ENCODE assay signal across 9 mouse cellular contexts in the genomic region with DNA sequence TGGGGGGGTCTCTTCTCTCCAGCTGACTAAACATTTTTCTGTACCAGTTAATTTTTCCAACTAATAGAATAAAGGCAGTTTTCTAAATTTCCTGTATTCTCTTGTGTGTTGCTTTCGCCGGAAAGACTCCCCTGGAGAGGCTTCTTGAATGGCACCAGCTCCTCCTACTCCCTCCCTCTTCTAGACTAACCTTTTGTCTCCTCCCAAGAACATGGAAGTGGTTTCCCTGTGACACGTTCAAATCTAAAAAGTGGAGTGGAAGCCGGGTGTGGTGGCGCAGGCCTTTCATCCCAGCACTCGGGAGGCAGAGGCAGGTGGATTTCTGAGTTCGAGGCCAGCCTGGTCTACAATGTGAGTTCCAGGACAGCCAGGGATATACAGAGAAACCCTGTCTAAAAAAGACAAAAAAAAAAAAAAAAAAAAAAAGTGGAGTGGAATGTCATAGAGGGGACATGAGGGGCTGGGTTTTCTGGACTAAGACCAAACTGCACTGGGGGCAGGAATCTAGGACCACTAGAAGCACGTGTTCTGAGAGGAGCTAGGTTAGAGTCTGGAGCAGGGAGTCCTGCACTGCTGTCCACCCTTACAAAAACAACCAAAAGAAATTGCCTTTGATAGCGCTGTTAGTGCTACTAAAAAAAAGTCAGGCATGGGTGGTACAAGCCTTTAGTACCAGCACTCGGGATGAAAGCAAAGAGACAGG. TPM values are rescaled to one million over a fixed set of nuclear protein-coding genes. Genes with fewer than 3 reads are reported as not detected.
DNase-seq lines count a peak whose midpoint lies in the region; ATAC-seq and TF ChIP-seq lines count a peak whose summit lies in the region.
"Had no signal": no experiment of that assay in that cellular context is flagged by ENCODE, and none has a peak within 500 bp of the region (broad histone marks: within the 10 kb centered on the region; RNA-seq: fewer than 3 reads in every experiment).

No protein-coding gene starts in this region.

- whole genome bisulfite sequencing in kidney, adult 2 months: 57% methylated on average over 10 of the region's 10 CpGs
- 69% methylated on average over 10 of the region's 10 CpGs for WGBS in hindbrain, embryonic 15.5 days
- 67% methylated on average over 10 of the region's 10 CpGs for WGBS in midbrain, embryonic 16.5 days

- DNase-seq in kidney, adult 2 months: peak; percentile 9
- DNase-seq in kidney, adult 18-20 months: no peak
- no peak for DNase-seq in urinary bladder, postnatal 36 days (ENCODE audit: low spot score in 2 of 2)
- DNase-seq in embryo, embryonic 10 days (ENCODE audit: low spot score): no peak
- no peak for DNase-seq in right cerebral cortex, postnatal 10 days (ENCODE audit: low spot score in 2 of 2)
- DNase-seq: right cerebral cortex, postnatal 25 days had no signal

- no peak for TF ChIP-seq POLR2A in kidney, adult 2 months (IDR thresholded peaks at IDR 0.05; ENCODE audit: low read depth, low read length)
- no peak for TF ChIP-seq POLR2A in bone marrow macrophage, adult 2 months (IDR thresholded peaks at IDR 0.05; ENCODE audit: borderline replicate concordance, low read depth, low read length)

- H3K9ac ChIP-seq in hindbrain, embryonic 15.5 days: no peak overlapping the region
- H3K9ac ChIP-seq in midbrain, embryonic 16.5 days (ENCODE audit: low read depth, low read length): no peak overlapping the region

- H3K4me2 ChIP-seq in hindbrain, embryonic 15.5 days: no peak overlapping the region
- H3K4me2 ChIP-seq in midbrain, embryonic 16.5 days (ENCODE audit: low read length): no peak overlapping the region

- H3K9me3 ChIP-seq in hindbrain, embryonic 15.5 days: no peaks in the 10 kb centered on the region
- H3K9me3 ChIP-seq in midbrain, embryonic 16.5 days (replicated peaks; ENCODE audit: control insufficient read depth, low read length, poor library complexity, severe bottlenecking): no peaks in the 10 kb centered on the region

- no peaks in the 10 kb centered on the region for H3K27me3 ChIP-seq in kidney, adult 2 months (replicated peaks; ENCODE audit: control insufficient read depth, insufficient read depth, low read length)
- no peaks in the 10 kb centered on the region for H3K27me3 ChIP-seq in hindbrain, embryonic 15.5 days
- no peaks in the 10 kb centered on the region for H3K27me3 ChIP-seq in midbrain, embryonic 16.5 days (ENCODE audit: control insufficient read depth, insufficient read depth, low read depth, low read length)

- no peak overlapping the region for H3K4me3 ChIP-seq in kidney, adult 2 months (ENCODE audit: insufficient read depth, low read depth, low read length)
- peak overlapping the region; percentile 39; the same call in 1 of the 2 replicates for H3K4me3 ChIP-seq in bone marrow macrophage, adult 2 months (ENCODE audit: insufficient read depth, low read length)
- no peak overlapping the region for H3K4me3 ChIP-seq in hindbrain, embryonic 15.5 days
- H3K4me3 ChIP-seq in midbrain, embryonic 16.5 days (ENCODE audit: low read depth, low read length): no peak overlapping the region

- H3K4me1 ChIP-seq in kidney, adult 2 months (ENCODE audit: control insufficient read depth, insufficient read depth, low read length): peaks cover 14% of the 10 kb centered on the region; the same call in 1 of the 2 replicates
- H3K4me1 ChIP-seq in bone marrow macrophage, adult 2 months (ENCODE audit: control insufficient read depth, insufficient read depth, low read length): peaks cover 26% of the 10 kb centered on the region
- peaks cover 21% of the 10 kb centered on the region for H3K4me1 ChIP-seq in hindbrain, embryonic 15.5 days (replicated peaks)
- peaks cover 13% of the 10 kb centered on the region for H3K4me1 ChIP-seq in midbrain, embryonic 16.5 days (ENCODE audit: control insufficient read depth, insufficient read depth, low read length)

- peak overlapping the region; percentile 90 for H3K27ac ChIP-seq in kidney, adult 2 months (ENCODE audit: insufficient read depth, low read depth, low read length)
- H3K27ac ChIP-seq in bone marrow macrophage, adult 2 months (ENCODE audit: insufficient read depth, low read depth, low read length): peak overlapping the region; percentile 91
- peak overlapping the region; percentile 93 for H3K27ac ChIP-seq in hindbrain, embryonic 15.5 days (replicated peaks)
- H3K27ac ChIP-seq in midbrain, embryonic 16.5 days (ENCODE audit: low read length): peak overlapping the region; percentile 80; the same call in 1 of the 2 replicates

- no peak for TF ChIP-seq CTCF in kidney, adult 2 months (conservative IDR thresholded peaks at IDR 0.05; ENCODE audit: insufficient read depth, insufficient read length, low read depth, low read length)
- no peak for TF ChIP-seq CTCF in bone marrow macrophage, adult 2 months (IDR thresholded peaks at IDR 0.05; ENCODE audit: low read depth, low read length)

- no peak for ATAC-seq in hindbrain, embryonic 15.5 days (ENCODE audit: low FRiP score, low read depth)
- no peak for ATAC-seq in midbrain, embryonic 16.5 days

- peaks cover 6% of the 10 kb centered on the region for H3K36me3 ChIP-seq in kidney, adult 2 months (ENCODE audit: control insufficient read depth, insufficient read depth, low read length)
- peaks cover 32% of the 10 kb centered on the region for H3K36me3 ChIP-seq in hindbrain, embryonic 15.5 days
- H3K36me3 ChIP-seq in midbrain, embryonic 16.5 days (ENCODE audit: control insufficient read depth, insufficient read depth, low read length): peaks cover 18% of the 10 kb centered on the region

RNA-seq across cellular contexts. Expression of gene Gpx1, which starts 0.7 kb away (rescaled TPM):
- 5,487 and 5,501 TPM in 2 replicates for polyA plus RNA-seq in kidney, adult 2 months (2012; rRNA removed)
- polyA plus RNA-seq in bone marrow macrophage, adult 2 months (2012; ENCODE audit: insufficient read depth, insufficient read length, missing spikeins): 531 and 533 TPM in 2 replicates
- 444 and 458 TPM in 2 replicates for polyA plus RNA-seq in hindbrain, embryonic 15.5 days (2015; fragmentation: Nextera tagmentation; extraction: Ambion mirVana)
- polyA plus RNA-seq in midbrain, embryonic 16.5 days (2015; fragmentation: Nextera tagmentation; extraction: Ambion mirVana): 434 and 456 TPM in 2 replicates

RNA-seq across cellular contexts. Expression of gene Usp4, which starts 9.7 kb away (rescaled TPM):
- 68.6 and 74.1 TPM in 2 replicates for polyA plus RNA-seq in kidney, adult 2 months (2012; rRNA removed)
- 70.1 and 70.9 TPM in 2 replicates for polyA plus RNA-seq in bone marrow macrophage, adult 2 months (2012; ENCODE audit: insufficient read depth, insufficient read length, missing spikeins)
- 123 and 125 TPM in 2 replicates for polyA plus RNA-seq in hindbrain, embryonic 15.5 days (2015; fragmentation: Nextera tagmentation; extraction: Ambion mirVana)
- polyA plus RNA-seq in midbrain, embryonic 16.5 days (2015; fragmentation: Nextera tagmentation; extraction: Ambion mirVana): 126 and 142 TPM in 2 replicates

RNA-seq across cellular contexts. Expression of gene Tcta, which starts 32.0 kb away (rescaled TPM):
- polyA plus RNA-seq in kidney, adult 2 months (2012; rRNA removed): 53.0 and 55.3 TPM in 2 replicates
- polyA plus RNA-seq in bone marrow macrophage, adult 2 months (2012; ENCODE audit: insufficient read depth, insufficient read length, missing spikeins): 10.5 and 11.2 TPM in 2 replicates
- 52.7 and 53.0 TPM in 2 replicates for polyA plus RNA-seq in hindbrain, embryonic 15.5 days (2015; fragmentation: Nextera tagmentation; extraction: Ambion mirVana)
- 47.9 and 49.2 TPM in 2 replicates for polyA plus RNA-seq in midbrain, embryonic 16.5 days (2015; fragmentation: Nextera tagmentation; extraction: Ambion mirVana)

RNA-seq across cellular contexts. Expression of gene Rhoa, which starts 32.1 kb away (rescaled TPM):
- 125 and 179 TPM in 2 replicates for polyA plus RNA-seq in kidney, adult 2 months (2012; rRNA removed)
- polyA plus RNA-seq in bone marrow macrophage, adult 2 months (2012; ENCODE audit: insufficient read depth, insufficient read length, missing spikeins): 499 and 511 TPM in 2 replicates
- 275 and 287 TPM in 2 replicates for polyA plus RNA-seq in hindbrain, embryonic 15.5 days (2015; fragmentation: Nextera tagmentation; extraction: Ambion mirVana)
- 273 and 286 TPM in 2 replicates for polyA plus RNA-seq in midbrain, embryonic 16.5 days (2015; fragmentation: Nextera tagmentation; extraction: Ambion mirVana)

RNA-seq across cellular contexts. Expression of gene Amt, which starts 41.3 kb away (rescaled TPM):
- 77.5 and 84.2 TPM in 2 replicates for polyA plus RNA-seq in kidney, adult 2 months (2012; rRNA removed)
- polyA plus RNA-seq in bone marrow macrophage, adult 2 months (2012; ENCODE audit: insufficient read depth, insufficient read length, missing spikeins): 4.5 and 6.5 TPM in 2 replicates
- polyA plus RNA-seq in hindbrain, embryonic 15.5 days (2015; fragmentation: Nextera tagmentation; extraction: Ambion mirVana): 27.0 and 28.3 TPM in 2 replicates
- 30.2 and 33.6 TPM in 2 replicates for polyA plus RNA-seq in midbrain, embryonic 16.5 days (2015; fragmentation: Nextera tagmentation; extraction: Ambion mirVana)

Comparison
In these comparisons a context has a peak if more than half of its experiments do, and no peak if none do; other contexts are left out.
1. RNA of gene Gpx1, which starts 0.7 kb away (polyA plus RNA-seq): 5,487 to 5,501 TPM in kidney, adult 2 months; 531 to 533 TPM in bone marrow macrophage, adult 2 months, 444 to 458 TPM in hindbrain, embryonic 15.5 days and 434 to 456 TPM in midbrain, embryonic 16.5 days; every median in the first group is over 10 times any median in the second.
2. Peak in every context shown above with its lines, with median percentiles within 50 percentile points of each other: H3K27ac ChIP-seq.